Mouse (Mus musculus): ENCODE data around the gene Coq4. TPM values are rescaled to one million over a fixed set of nuclear protein-coding genes. Genes with fewer than 3 reads are reported as not detected.
A peak's percentile ranks its signal among the peaks of the same experiment; 100 is the strongest.
"Not testable (repeated sequence)": the region's sequence is repeated elsewhere in the genome, so short reads cannot be mapped to it uniquely, and the experiment has no call there.

Coq4 gene
- 10 to 100 TPM; 20.3 to 22.5 TPM for total RNA-seq (2021)
- long read RNA-seq, experiment 1, transcript Coq4-201 (7 exons, 1,991 nt), result major isoform, 20 of 23 reads
- long read RNA-seq, experiment 1, partial matches to known transcripts, result 1 of 23 reads
- long read RNA-seq, experiment 1, other reads (novel, unspliced or antisense), result 2 of 23 reads
- long read RNA-seq, experiment 2, transcript Coq4-201 (7 exons, 1,991 nt), result major isoform, 16 of 20 reads
- long read RNA-seq, experiment 2, partial matches to known transcripts, result 3 of 20 reads
- long read RNA-seq, experiment 2, other reads (novel, unspliced or antisense), result 1 of 20 reads

DNA sequence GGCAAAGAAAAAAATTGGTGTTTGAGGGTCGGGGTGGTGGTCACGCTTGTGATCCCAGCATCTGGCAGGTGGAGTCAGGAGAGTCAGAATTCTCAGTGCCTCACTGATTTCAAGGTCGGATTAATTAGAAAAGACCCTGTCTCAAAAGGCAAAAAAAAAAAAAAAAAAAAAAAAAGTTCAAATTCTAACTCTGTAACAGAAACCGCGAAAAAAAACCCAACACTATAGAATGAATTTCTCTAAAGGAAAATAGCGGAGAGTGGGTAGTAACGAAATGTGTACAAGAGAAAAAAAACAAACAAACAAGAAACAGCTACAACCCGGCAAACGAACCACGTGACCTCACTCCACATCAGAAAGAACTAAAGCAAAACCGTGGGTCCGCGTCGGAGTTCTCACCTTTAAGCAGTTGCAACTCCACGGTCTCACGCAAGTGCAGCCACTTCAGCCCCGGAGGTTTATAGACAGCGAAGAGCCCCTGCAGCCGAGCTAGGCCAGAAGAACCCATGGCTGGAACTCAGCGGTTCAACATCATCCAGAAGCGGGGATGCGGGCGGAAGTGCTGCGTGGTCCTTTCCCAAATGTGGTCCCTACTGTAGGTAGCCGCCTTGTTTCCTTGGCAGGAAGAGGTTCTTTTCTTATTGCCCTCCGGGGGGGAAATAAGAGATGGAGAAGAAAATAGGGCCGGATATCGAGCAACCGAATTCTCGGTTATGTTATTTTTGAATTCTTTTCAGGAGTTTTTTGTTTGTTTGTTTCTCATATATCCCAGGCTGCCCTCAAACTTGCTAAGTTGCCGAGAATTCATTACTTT is at the start of gene Coq4:
Gene Coq4 (plus strand): TSS at position 390 of the 814 bp plus-strand sequence.
- peak; percentile 49 to 68 for DNase-seq (ENCODE audit: low spot score in 2 of 2)

DNA sequence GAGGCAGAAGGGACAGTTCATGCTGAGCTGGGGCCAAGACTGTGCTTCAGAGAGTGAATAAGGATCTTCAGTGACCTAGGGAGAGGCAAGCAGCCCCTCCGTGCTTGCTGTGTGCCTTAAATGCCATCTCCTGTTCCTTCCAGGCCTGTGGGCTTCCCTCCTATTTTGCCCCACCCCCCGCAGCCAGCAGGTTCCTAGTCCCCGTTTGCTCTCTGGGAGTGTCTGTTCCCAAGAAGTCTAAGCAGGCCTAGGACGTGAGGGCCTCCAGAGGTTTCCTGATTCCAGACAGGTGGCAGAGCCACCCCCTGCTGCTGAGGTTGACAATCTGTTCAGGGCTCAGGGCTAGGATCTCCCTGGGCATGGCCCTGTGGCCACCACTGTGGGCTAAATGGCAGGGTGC is 48.5 kb upstream of the Coq4 start:
- DNase-seq (ENCODE audit: low spot score in 2 of 2), result no peak

DNA sequence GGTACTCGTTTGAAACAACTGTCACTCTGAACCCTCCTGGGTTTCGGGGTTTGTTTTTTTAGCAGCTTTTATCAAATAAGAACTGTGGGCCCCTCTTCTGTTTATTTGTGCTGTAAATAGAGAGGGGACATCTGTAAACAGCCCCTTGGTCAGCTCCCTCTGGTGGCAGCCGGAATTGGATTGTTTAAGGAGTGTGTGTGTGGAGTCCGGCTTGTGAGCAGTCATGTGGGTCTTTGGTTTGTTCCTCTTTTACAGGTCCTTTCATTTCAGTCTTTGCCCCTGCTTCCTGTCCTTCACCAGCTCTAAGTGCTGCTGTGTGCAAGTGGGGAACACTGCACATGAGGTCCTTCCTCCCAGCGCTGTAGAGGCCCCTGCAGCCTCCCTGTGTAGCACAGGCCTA is 47.9 kb upstream of the Coq4 start:
- DNase-seq (ENCODE audit: low spot score in 2 of 2), result no peak

DNA sequence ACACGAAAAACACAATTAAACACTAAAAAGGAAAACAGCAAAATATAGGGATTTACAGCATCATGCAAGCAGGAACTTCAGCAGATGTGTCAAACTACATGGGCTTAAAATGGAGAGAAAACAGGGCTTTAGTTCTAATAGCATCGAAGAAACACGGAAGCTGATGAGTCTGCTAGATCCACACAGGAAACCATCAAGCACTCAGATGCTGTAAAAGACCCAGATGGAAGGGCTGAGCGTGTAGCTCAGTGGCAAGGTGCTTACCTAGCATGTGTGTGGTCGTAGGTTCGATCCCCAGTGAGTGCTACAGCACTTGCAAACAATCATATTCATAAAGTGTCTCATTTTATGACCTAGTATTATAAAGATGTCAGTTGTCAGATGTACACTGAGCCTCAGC is 46.1 kb upstream of the Coq4 start:
- no peak for DNase-seq (ENCODE audit: low spot score in 2 of 2)

DNA sequence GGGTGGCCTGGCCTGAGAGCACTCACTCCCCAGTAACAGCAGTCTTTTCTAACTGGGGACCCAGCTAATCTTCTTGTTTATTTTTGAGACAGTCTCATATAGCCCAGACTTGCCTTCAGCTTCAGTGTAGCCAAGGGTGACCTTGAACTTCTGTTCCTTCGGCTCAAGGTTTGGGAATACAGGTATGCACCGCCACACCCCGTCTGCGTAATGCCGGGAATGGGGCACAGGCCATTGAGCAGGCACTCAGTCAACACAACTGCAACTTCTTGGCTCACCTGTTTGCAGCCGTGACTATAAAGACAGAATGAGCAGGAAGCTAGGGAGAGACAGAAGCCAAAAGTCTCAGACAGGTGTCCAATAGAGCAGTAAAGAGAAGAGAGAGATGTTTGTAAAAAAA is 43.0 kb upstream of the Coq4 start:
- DNase-seq (ENCODE audit: low spot score in 2 of 2), result no peak

DNA sequence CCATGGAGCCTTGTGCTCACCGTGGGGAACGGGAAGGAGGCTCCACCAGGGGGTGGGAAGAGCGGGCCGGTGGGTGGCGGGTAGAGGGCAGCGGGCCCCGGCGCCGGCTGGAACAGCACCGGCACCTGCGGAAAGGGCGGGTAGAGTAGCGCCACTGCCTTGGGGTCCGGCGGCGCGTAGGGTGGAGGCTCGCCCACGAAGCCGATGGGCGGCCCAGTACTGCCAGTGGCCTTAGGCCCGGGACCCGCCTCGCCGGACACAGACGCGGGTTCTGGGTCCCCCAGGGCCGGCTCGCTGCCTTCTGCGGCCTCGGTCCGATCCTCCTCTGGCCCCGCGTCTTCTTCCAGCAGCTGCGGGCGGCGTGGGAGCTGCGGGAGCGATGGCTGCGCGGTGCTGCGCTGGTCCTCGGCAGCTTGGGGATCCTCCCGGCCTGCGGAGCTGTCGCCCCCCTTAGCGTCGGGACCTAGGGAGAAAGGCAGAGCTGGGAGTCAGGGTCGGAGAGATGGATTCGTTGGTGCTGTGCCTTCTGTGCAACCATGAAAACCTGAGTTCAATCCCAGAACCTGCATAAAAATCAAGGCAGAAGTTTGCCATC is 40.0 kb upstream of the Coq4 start:
- no peak for DNase-seq (ENCODE audit: low spot score in 2 of 2)

DNA sequence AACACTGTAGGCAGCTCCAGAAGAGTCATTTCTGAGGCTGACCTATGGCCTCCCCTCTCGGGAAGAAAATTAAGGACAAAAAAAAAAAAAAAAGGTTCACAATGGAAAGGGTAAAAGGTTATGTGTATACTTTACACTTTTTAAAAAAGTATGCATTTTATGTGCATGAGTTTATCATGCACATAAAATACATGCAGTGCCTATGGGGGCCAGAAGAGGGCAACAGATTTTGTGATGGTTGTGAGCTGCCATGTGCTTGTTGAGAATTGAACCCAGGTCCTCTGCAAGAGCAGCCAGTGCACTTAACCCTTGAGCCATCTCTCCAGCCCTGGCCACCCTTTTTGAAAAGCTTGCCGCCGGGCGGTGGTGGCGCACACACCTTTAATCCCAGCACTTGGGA is 39.4 kb upstream of the Coq4 start:
- DNase-seq (ENCODE audit: low spot score in 2 of 2), result no peak

DNA sequence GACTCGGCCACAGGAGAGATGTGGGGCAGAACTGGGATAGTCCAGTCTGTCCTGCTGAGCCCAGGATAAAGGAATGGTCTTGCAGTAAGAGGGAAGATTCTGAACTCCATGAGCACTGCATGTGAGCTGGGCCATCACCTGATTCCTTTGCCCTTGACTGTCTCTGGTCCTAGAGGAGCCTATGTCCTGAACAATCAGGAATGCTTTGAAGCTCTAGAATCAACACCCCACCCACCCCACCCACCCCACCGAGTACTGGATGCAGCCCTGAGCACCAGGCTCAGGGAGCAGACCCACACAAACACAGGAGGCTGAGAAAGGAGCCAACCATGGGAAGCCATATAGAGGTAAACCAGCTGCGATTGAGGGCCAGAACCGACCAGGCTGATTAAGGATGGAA is 38.8 kb upstream of the Coq4 start:
- DNase-seq (ENCODE audit: low spot score in 2 of 2), result no peak

DNA sequence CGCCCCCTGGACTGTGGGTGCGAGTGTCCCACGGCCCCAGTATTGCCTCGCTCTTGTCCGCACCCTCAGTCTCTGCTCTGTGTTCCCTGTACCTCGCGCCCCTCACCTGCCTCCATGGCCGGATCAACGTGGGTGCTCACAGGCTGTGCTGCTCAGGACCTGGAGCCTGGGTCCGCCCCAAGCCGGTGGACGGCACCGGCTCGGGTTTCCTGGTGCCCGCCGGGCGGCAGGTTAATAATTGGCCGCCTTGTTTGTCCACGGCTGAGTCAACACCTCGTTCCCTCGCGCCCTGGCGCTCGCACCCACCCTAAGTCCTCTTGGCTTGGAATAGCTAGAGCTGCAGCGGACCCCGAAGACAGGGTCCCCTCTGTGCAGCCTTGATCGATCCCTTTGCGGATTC is 35.8 kb upstream of the Coq4 start, which contains the start of gene Gm13420:
Gene Gm13420 (minus strand): TSS at position 189 of the 400 bp plus-strand sequence.
- DNase-seq (ENCODE audit: low spot score in 2 of 2), result no peak

DNA sequence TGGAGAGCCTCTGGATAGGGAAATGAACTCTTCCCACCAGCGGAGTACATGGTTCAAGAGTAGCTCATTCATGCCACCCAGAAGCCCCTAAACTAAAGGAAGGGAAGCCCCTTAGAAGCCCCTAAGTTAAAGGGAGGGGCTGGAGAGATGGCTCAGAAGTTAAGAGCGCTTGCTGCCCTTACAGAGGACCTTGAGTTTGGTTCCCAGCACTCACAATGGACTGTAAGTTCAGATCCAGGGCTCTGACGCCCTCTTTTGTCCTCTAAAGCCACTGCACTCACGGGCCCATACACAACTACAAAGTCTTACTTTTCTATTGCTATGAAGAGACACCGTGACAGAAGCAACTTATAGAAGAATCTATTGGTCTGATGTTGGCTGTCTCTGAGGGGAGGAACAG is 34.9 kb upstream of the Coq4 start:
- DNase-seq (ENCODE audit: low spot score in 2 of 2), result no peak

DNA sequence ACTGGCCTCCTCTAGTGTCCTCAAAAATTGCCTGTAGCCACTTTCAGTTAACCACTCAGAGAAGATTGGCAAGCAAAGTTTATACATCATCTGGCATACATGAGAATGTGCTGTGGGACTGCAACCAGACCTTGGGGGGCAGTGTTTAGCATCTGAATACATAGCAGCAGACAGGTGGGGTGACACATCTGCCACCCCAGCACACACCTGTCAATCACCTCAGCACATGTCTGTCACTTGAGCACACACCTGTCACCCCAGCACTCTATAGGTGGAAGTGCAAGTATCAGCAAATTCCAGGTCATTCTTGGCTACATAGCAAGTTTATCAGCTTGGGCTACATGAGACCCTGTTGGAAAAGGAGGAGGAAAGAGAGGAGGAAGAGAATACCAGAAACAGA is 31.6 kb upstream of the Coq4 start:
- DNase-seq (ENCODE audit: low spot score in 2 of 2), result no peak

DNA sequence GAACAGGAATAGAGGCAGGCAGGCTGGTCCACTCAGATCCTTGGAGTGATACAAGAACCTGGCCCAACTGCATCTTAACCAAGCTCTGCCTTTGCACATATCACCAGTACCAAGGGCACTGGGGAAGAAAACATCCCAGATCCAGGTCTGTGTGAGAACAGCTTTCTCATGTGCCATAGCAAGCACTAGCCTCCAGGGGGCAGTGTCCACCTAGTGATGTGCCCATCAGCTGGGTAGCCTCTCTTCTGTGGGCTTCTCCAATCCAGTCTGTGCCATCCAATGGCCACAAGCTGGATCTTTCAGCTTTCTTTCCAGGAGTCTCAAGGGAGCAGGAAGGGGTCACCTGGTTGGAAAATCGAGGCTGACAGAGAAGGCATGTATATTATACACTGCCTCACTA is 22.5 kb upstream of the Coq4 start:
- peak; percentile 41 to 51 for DNase-seq (ENCODE audit: low spot score in 2 of 2)

DNA sequence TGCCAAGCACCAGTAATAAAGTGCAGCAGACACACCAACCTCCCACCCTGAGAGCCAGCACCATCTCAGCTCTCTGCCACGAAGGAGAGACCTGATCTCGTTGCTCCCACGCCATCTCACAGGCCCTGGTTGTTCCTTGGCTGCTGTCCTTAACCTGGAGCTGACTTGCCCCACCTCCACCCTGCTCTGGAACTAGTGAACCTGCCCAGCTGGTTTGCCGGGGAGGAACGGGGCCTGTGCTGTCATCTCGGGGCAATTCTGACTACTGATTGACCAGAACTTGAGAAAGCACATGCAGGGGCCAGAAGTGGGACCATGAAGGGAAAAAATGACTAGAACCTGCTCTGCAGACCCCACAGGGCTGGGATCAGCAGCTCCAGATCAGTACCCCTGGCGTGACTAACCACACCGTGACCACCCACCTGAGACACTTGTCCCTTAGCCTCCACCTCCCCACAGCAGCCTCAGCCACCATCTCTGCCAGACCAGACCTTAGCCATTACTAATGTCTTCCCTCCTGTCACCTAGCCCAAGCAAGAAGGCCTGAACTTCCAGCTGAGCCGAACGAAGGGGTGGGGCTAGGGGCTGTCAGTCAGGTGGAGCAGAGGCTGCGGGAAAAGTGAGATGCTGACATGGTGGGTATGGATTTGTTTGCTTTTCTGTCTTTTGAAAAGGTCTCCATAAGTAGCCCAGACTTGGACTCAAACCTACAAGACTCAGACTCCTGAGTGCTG is 19.1 kb upstream of the Coq4 start:
- DNase-seq (ENCODE audit: low spot score in 2 of 2), result no peak

DNA sequence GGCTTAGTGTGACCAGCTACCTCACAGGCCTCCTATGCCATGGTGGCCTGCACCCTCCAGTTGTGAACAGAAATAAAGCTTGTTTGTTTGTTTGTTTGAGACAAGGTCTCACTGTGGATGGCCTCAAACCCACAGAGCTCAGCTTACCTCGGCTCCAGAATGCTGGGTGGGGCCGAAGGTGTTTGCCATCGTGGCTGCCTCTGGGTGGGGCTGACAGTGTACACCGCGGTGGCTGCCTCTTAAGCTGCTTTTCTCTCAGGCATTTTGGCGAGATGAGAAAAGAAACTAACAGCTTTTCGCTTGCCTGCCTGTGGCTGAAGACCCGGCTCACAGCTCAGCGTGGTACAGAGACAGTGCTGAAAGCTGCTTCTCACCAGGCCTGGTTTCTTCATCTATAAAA is 18.4 kb upstream of the Coq4 start:
- DNase-seq (ENCODE audit: low spot score in 2 of 2), result no peak

DNA sequence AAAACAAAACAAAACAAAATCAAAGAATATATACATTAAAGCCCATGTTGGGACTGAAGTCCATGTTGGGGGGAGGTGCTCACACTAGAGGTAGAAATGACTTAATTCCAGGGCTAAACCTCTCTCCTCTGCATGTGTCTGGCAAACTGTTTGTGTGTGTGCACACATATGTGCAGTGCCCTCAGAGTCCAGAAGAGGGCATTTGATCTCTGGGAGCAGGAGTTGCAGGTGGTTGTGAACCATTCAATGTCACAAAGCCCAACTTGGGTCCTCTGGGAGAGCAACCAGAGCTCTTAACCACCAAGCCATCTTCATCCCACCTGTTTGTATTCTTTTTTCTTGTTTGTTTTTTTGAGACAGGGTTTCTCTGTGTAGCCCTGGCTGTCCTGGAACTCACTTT is 17.1 kb upstream of the Coq4 start:
- no peak for DNase-seq (ENCODE audit: low spot score in 2 of 2)

DNA sequence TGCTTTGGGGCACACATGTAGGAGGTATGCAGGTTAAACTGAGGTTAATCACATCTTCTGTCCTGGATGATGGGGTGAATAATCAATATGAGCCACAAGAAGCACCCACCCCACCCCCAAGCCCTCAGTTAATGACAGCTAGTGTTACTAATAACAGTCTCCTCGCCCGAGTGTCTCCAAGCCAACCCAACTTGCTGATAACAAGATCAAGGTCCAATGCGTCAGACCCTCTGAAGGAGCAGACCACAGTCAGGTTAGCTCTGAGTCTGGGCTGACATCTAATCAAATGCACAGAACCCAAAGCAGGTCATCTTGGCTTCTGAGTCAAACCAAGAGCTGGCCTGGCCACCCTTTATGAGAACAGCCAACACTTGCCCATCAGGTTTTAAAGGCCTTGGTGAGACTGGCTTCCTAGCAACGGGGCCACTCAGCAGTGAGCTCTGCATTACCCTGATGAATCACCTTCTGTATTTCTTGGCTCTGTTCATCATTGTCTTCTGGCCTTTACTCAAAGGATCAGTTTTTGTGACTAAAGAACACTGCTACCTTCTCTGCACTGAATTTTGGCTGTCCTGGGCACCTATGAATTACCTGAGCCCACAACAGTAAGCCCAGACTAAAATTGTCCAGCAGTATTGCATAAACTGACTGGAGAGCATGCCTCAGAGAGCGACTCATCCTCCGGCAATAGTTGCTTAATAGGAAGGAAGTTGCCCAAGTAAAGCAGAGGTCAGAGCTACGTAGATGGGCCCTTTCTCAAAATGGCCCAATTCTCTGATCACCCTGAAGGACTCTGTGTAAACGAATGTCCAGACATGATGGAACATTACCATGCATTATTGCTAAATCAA is 15.5 kb upstream of the Coq4 start:
- peak in 1 of 2 experiments; percentile 14 for DNase-seq (ENCODE audit: low spot score in 2 of 2)

DNA sequence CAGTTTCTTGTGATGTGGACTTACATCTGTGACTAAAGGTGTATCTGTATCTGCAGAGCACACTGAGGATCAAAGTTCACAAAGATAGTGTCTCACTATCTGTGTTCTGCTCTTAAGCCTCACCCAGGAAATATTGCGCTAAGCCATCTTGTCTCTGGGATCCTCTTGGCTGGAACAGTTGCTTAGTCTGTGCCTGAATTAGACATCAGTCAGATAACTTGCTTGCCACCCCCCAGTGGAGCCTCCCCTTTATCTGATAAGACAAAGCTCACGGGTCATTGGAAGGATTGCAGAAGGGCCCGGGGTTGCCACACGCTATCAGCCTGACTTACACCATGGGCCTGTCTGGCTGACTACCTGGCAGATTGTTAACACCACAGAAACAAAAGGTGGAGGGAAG is 14.0 kb upstream of the Coq4 start:
- no peak for DNase-seq (ENCODE audit: low spot score in 2 of 2)

DNA sequence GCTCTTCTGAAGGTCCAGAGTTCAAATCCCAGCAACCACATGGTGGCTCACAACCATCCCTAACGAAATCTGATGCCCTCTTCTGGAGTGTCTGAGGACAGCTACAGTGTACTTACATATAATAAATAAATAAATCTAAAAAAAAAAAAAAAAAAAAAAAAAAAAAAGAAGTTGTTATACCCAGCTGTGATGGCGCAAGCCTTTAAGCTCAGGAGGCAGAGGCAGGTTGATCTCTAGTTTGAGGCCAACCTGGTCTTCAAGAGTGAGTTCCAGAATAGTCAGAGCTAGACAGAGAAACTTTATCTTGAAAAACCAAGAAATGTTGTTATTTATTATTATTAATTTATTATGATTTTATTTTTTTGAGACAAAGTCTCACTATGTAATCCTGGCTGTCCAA is 6.0 kb upstream of the Coq4 start:
- not testable (repeated sequence) for DNase-seq (ENCODE audit: low spot score in 2 of 2)

DNA sequence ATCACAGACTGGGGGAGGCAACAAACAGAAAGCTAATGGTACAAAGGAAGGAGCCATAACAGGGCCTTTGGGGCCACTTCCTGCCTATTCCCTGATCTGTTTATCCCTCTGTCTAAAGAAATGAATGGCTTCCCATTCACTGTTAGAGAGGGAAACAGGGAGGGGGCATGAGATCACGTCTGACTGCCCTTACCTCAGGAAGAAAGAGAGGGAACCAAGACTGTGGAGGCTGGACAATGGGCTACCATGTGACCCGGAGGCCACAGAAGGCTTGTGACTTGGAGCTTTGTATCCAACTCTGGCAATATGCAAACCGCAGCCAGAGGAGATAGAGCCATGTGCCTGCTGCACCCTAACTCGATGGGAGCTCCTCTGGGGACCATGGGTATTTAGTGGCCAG is 3.0 kb upstream of the Coq4 start:
- no peak for DNase-seq (ENCODE audit: low spot score in 2 of 2)

DNA sequence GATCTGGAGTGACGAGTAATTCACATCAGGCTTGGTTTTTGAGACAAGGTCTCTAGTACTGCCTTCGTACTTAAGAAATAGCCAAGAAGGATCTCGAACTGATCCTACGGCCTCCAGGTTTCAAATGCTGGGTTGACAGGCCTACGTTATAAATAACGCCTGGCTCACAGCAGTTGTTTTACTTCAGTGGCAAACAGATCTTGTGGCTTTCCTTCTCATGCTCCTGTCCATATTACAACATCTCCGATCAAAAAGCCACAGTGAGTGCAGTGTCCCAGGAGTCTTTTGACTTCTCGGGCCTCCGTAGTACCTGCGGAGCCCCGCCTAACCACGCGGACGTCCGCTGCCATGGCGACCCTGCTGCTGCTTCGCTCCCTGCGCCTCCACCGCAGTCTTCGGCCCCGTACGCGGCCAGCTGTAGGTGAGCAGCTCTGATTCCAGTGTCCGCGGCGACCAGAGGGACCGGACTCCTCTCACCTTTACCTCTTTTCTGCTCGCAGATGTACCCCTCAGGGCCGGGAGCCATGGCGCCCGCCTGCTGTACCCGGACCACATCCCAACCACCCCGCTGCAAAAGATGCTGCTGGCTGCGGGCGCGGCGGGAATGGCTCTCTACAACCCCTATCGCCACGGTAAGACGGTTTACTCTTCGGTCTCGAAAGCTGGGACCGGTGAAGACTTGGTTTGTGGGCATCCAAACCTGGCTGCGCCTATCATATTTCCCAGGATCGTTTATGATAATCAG is 816 bp downstream of the Coq4 start, which contains the start of gene Trub2:
Gene Trub2 (minus strand): TSS at position 566 of the 745 bp plus-strand sequence.
- DNase-seq (ENCODE audit: low spot score in 2 of 2), result peak; percentile 67 to 69
